Mouse (Mus musculus) hindbrain, embryonic 11.5 days (tissue): ENCODE results near the gene Lin7c. TPM values are rescaled to one million over a fixed set of nuclear protein-coding genes. Genes with fewer than 3 reads are reported as not detected.

Experiments used
- ATAC-seq: fragments of 200-750 bp; cut with Nextera tagmentation; 2 replicates; pipeline ENCODE4 v1.8.0; 2017; ENCODE audit warnings: mild to moderate bottlenecking, moderate TSS enrichment, moderate library complexity; ENCODE audit not compliant: low FRiP score
- DNase-seq: peaks from one replicate; pipeline ENCODE4 v3.0.0-alpha.2; 2015; ENCODE audit warnings: low spot score
- H3K27ac ChIP-seq: fragments of 300-500 bp; sonication (generic); 2 replicates; pipeline ENCODE4 v1.5.1; 2014; ENCODE audit warnings: mild to moderate bottlenecking, low read depth, low read length
- H3K27me3 ChIP-seq: fragments of 300-500 bp; sonication (generic); 2 replicates; pipeline ENCODE4 v1.6.1; 2014; ENCODE audit warnings: mild to moderate bottlenecking, low read length, moderate library complexity, mixed read lengths; ENCODE audit not compliant: control insufficient read depth, insufficient read depth
- H3K36me3 ChIP-seq: fragments of 300-500 bp; sonication (generic); 2 replicates; pipeline ENCODE4 v1.6.1; 2014; ENCODE audit warnings: mild to moderate bottlenecking, low read length, moderate library complexity, mixed read lengths; ENCODE audit not compliant: control insufficient read depth, insufficient read depth
- H3K4me1 ChIP-seq: fragments of 300-500 bp; sonication (generic); replicated peaks from 2 replicates; pipeline ENCODE4 v1.6.1; 2014; ENCODE audit warnings: low read length, mixed read lengths; ENCODE audit not compliant: control insufficient read depth, insufficient read depth
- H3K4me2 ChIP-seq: fragments of 300-500 bp; sonication (generic); replicated peaks from 2 replicates; pipeline ENCODE4 v1.6.1; 2014; ENCODE audit warnings: mild to moderate bottlenecking, low read depth, low read length
- H3K4me3 ChIP-seq: fragments of 300-500 bp; sonication (generic); 2 replicates; pipeline ENCODE4 v1.5.1; 2014; ENCODE audit warnings: low read depth, low read length
- H3K9ac ChIP-seq: fragments of 300-500 bp; sonication (generic); 2 replicates; pipeline ENCODE4 v1.6.1; 2014; ENCODE audit warnings: low read depth, low read length
- H3K9me3 ChIP-seq: fragments of 300-500 bp; sonication (generic); 2 replicates; pipeline ENCODE4 v1.6.1; 2016; ENCODE audit warnings: low read length; ENCODE audit not compliant: control insufficient read depth
- WGBS: fragments of 180-500 bp; shearing (Covaris S2); extraction: QIAGEN DNeasy Blood & Tissue Kit; methylation state at CpG from one replicate; pipeline ENCODE4 v1.1.7; 2014; 5-methylcytosine and 5-hydroxymethylcytosine counted together
- polyA plus RNA-seq: library from polyadenylated mRNA; unstranded; fragments of >200 nt; fragmentation: Nextera tagmentation; extraction: Ambion mirVana; gene quantifications from 2 replicates; pipeline ENCODE4 v1.2.1, GENCODE M21; 2014

The Lin7c gene
- polyA plus RNA-seq, 1 experiment from 2014 or later, result 140 TPM

DNA sequence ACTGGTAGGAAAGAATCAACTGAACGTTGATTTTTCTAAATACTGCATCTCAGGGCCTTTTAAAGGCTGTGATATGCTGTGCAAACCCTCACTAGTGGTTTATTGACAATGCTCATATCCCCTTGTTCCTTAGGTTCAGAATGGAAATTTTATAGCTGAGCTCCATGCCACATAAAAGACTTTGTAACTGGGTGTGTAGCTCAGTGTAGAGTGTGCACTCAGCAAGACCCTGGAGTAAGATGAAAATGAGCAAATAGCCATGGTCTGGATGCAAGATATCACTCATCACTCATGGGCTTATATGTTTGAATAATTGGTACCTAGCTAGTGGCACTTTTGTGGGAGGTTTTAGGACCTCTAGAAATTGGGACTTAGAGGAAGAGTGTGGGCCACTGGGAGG is 9.0 kb upstream of the Lin7c start:
- H3K27ac ChIP-seq, result no peak overlapping the region
- H3K27me3 ChIP-seq, result no peaks in the 10 kb centered on the region
- no peak overlapping the region for H3K4me3 ChIP-seq
- H3K4me2 ChIP-seq, result no peak overlapping the region
- no peaks in the 10 kb centered on the region for H3K36me3 ChIP-seq
- H3K9me3 ChIP-seq, result no peaks in the 10 kb centered on the region
- WGBS, result 74% methylated on average over 1 of the region's 1 CpGs
- ATAC-seq (no peak), DNase-seq (no peak)
- no peak overlapping the region for H3K9ac ChIP-seq
- H3K4me1 ChIP-seq, result no peaks in the 10 kb centered on the region

DNA sequence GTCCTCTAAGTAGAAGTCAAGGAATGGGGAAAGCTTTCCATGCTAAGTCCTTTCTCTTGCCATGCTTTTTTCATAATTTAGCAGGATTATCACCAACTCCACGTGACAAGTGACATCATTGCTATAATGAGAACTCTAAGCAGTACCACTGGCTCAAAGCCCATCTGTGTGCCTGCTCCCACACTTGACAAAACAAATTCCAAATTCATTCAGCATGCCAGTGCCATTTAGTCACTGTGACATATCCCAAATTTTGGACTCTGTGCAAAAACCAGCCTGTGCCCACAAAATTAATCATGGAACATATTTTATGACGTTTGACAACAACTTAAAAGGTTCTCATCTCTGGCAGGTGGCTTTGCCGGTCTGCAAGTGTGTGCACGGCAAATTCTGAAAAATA is 6.5 kb upstream of the Lin7c start:
- WGBS, result 84% methylated on average over 4 of the region's 4 CpGs
- Histone ChIP-seq H3K27me3 (no peaks in the 10 kb centered on the region), H3K9me3 (no peaks in the 10 kb centered on the region), H3K9ac (no peak overlapping the region), H3K27ac (no peak overlapping the region), H3K4me3 (no peak overlapping the region), H3K4me2 (no peak overlapping the region), H3K36me3 (no peaks in the 10 kb centered on the region), H3K4me1 (no peaks in the 10 kb centered on the region)
- ATAC-seq (no peak), DNase-seq (no peak)

DNA sequence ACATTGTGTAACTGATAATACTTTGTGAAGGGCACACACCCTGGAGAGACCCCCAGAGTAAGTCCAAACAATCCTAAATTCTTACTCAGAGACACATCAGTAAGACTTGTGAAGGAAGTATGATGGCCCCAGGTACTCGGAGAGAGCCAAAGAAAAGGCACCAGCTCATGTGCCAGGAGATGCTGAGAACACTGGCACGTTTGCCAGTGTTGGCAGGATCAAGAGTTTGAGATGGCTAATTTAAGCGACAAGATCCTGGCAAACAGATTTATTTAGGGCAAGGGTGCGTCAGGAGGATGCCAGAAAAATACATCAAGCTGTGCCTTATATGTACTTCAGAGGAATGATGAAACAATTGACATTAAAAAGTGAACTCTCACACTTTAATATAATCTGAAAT is 6.1 kb upstream of the Lin7c start:
- H3K9me3 ChIP-seq, result no peaks in the 10 kb centered on the region
- no peak overlapping the region for H3K4me2 ChIP-seq
- H3K4me1 ChIP-seq, result no peaks in the 10 kb centered on the region
- no peak for DNase-seq
- no peak overlapping the region for H3K9ac ChIP-seq
- 69% methylated on average over 4 of the region's 4 CpGs for WGBS
- H3K36me3 ChIP-seq, result no peaks in the 10 kb centered on the region
- no peaks in the 10 kb centered on the region for H3K27me3 ChIP-seq
- ATAC-seq, result no peak
- H3K27ac ChIP-seq, result no peak overlapping the region
- H3K4me3 ChIP-seq, result no peak overlapping the region

GRCm38 (mm10) chr2:109890068-109890467 is 585 bp upstream of the Lin7c start:
- Histone ChIP-seq H3K4me1 (no peaks in the 10 kb centered on the region), H3K4me3 (peak overlapping the region; percentile 88), H3K9me3 (no peaks in the 10 kb centered on the region), H3K9ac (peak overlapping the region; percentile 90), H3K27me3 (no peaks in the 10 kb centered on the region), H3K36me3 (no peaks in the 10 kb centered on the region; the same call in 1 of the 2 replicates), H3K4me2 (peak overlapping the region; percentile 66), H3K27ac (peak overlapping the region; percentile 84; the same call in 1 of the 2 replicates)
- ATAC-seq (0 out of 2 replicates have a peak, but pooled peaks have one; percentile 6), DNase-seq (no peak)
- 39% methylated on average over 4 of the region's 4 CpGs for WGBS

DNA sequence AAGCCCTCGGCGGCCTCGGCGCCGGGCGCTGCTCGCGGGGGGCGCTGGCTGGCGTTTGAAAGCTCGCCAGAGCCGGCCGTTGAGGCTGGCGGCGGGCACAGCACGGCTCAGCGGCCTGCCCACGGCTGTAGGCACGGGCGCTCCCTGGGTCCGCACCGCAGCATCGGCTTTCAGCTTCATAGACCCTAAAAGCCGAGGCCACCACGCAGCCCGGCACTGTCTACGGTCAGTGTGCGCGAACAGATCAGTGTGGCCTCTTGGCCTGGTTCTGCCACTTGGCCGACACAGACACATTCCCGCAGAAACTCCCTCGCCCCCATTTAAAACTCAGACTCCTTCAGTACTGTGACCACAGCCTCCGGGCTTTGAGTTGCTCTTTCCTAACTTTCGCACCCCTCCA is 378 bp downstream of the Lin7c start:
- Histone ChIP-seq H3K4me1 (no peaks in the 10 kb centered on the region), H3K9ac (peak overlapping the region; percentile 90), H3K4me3 (peak overlapping the region; percentile 88), H3K27ac (peak overlapping the region; percentile 84), H3K27me3 (no peaks in the 10 kb centered on the region), H3K36me3 (peaks cover 4% of the 10 kb centered on the region; the same call in 1 of the 2 replicates), H3K4me2 (peak overlapping the region; percentile 66), H3K9me3 (no peaks in the 10 kb centered on the region)
- ATAC-seq (peak; percentile 89), DNase-seq (no peak)
- WGBS, result 1% methylated on average over 29 of the region's 34 CpGs

DNA sequence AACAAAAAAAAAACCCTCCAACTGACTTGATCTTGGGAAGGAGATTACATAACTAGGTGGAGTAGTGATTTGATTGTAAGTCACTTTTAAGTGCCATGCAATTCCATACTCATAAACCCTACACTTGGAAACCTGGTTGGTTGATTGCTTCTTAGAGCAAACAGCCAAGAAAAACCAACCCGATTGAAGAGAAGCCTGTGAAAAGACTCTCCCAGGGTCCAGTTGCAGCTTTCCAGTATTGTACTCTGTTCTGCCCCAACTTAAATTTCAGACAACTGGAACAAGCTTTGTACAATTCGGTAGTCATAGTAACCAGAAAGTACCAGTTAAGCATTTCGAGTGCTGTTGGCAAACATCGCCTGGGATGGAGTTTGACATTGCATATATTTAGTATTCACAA is 818 bp downstream of the Lin7c start:
- H3K4me3 ChIP-seq, result peak overlapping the region; percentile 88
- H3K27me3 ChIP-seq, result no peaks in the 10 kb centered on the region
- H3K9ac ChIP-seq, result peak overlapping the region; percentile 90
- H3K27ac ChIP-seq, result 0 out of 2 replicates have a peak overlapping the region, but pooled peaks have one; percentile 84
- ATAC-seq, result no peak
- peak overlapping the region; percentile 66 for H3K4me2 ChIP-seq
- no peaks in the 10 kb centered on the region for H3K4me1 ChIP-seq
- no peaks in the 10 kb centered on the region for H3K9me3 ChIP-seq
- peak; percentile 30 for DNase-seq
- WGBS, result 32% methylated on average over 4 of the region's 4 CpGs
- H3K36me3 ChIP-seq, result peaks cover 6% of the 10 kb centered on the region; the same call in 1 of the 2 replicates

DNA sequence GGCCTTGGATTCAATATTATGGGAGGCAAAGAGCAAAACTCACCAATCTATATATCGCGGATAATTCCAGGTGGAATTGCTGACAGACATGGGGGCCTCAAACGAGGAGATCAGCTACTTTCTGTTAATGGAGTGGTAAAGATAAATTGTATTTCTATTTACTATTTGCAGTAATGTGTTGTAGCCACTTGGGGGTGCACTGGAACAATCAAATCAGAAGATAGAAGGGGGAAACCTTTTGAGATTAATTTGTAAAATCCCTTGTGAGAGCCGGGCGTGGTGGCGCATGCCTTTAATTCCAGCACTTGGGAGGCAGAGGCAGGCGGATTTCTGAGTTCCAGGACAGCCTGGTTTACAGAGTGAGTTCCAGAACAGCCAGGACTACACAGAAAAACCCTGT is 5.7 kb downstream of the Lin7c start:
- Histone ChIP-seq H3K27ac (no peak overlapping the region), H3K9ac (no peak overlapping the region), H3K27me3 (no peaks in the 10 kb centered on the region), H3K4me1 (no peaks in the 10 kb centered on the region), H3K4me2 (no peak overlapping the region), H3K36me3 (peaks cover 13% of the 10 kb centered on the region; the same call in 1 of the 2 replicates), H3K9me3 (no peaks in the 10 kb centered on the region), H3K4me3 (no peak overlapping the region)
- WGBS, result 92% methylated on average over 7 of the region's 7 CpGs
- DNase-seq (no peak), ATAC-seq (no peak)

DNA sequence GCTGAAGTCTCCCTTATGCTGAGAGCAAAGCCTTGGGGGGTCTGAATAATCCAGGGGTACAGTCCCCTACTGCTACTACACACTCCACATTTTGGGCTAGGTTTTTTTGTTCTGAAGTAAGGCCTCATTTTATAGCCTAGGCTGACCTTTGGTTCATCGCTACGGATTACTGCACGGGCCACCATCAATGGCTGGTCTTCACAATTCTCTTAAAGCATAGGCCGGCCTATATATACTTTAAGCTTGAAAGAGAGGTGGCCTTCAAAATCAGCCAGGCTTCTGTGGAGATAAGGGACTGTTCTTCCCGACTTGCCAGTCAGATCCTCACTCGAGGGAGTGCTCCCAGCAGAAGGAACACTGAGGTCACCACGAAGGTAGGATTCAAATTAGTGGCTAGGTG is 12.2 kb downstream of the Lin7c start:
- no peaks in the 10 kb centered on the region for H3K27me3 ChIP-seq
- H3K4me2 ChIP-seq, result no peak overlapping the region
- H3K36me3 ChIP-seq, result 0 out of 2 replicates have a peak, but pooled peaks cover 2% of the 10 kb centered on the region
- H3K9me3 ChIP-seq, result no peaks in the 10 kb centered on the region
- ATAC-seq, result no peak
- H3K4me3 ChIP-seq, result no peak overlapping the region
- no peaks in the 10 kb centered on the region for H3K4me1 ChIP-seq
- no peak overlapping the region for H3K9ac ChIP-seq
- WGBS, result 85% methylated on average over 7 of the region's 7 CpGs
- no peak for DNase-seq
- no peak overlapping the region for H3K27ac ChIP-seq

DNA sequence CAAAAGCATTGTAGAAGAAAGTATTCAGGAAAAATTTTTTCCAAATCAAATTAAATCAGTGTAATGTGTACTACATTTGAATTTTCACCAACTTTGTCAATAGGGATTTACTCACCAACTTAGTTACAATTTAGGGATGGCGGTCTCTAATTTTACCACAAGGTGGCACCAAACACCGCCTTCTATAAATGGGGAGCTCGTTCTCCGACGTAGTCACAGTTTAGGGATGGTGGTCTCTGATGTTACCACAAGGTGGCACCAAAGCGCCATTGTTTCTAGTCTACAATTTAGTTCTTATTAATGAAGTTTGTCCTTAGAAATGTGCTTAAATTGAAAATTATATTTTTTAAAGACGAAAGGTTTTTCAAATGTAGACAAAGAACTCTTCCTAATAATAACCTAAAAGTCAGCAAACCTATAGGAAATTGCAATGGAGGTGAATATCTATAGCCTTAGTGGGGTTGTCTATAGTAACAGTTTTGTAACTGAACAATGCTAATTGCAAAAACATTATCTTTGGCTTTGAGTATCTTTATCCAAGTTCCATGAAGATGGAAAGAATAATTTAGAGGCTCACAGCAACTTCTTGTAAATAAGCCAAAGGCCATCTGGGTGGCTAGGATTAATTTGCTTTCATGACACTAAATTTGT is 13.6 kb downstream of the Lin7c start:
- Histone ChIP-seq H3K9ac (no peak overlapping the region), H3K9me3 (no peaks in the 10 kb centered on the region), H3K27ac (no peak overlapping the region), H3K4me1 (no peaks in the 10 kb centered on the region), H3K27me3 (no peaks in the 10 kb centered on the region), H3K4me2 (no peak overlapping the region), H3K4me3 (no peak overlapping the region), H3K36me3 (0 out of 2 replicates have a peak, but pooled peaks cover 2% of the 10 kb centered on the region)
- DNase-seq, result peak; percentile 94
- under 1% methylated on average over 7 of the region's 7 CpGs for whole genome bisulfite sequencing
- ATAC-seq, result peak; percentile 68
